In genomic region chr14:27022876-27023275, GRCm38 (mm10) we compare ENCODE assay signal across 10 mouse cellular contexts. TPM values are rescaled to one million over a fixed set of nuclear protein-coding genes. Genes with fewer than 3 reads are reported as not detected.
A peak's percentile ranks its signal among the peaks of the same experiment; 100 is the strongest.
DNase-seq lines count a peak whose midpoint lies in the region; ATAC-seq lines count a peak whose summit lies in the region.
"Had no signal": no experiment of that assay in that cellular context is flagged by ENCODE, and none has a peak within 500 bp of the region (broad histone marks: within the 10 kb centered on the region; RNA-seq: fewer than 3 reads in every experiment).

No protein-coding gene starts in this region.

- intact Hi-C loops in heart, postnatal 10 days (cut with DNase I), result loop anchor here (5.0 to 10.0 kb wide), 4 partner anchors 41 to 528 kb away; no protein-coding TSS in a partner anchor
- intact Hi-C loops in heart, postnatal 25 days (cut with DNase I), result loop anchor here (5.0 to 10.0 kb wide), 2 partner anchors 36 to 358 kb away; partner anchors contain the start of gene Pde12

- no peaks in the 10 kb centered on the region for H3K36me3 ChIP-seq in forebrain, embryonic 12.5 days (replicated peaks)
- H3K36me3 ChIP-seq: midbrain, embryonic 12.5 days had no signal

- DNase-seq in heart, postnatal 10 days, result peak; percentile 38 to 67
- DNase-seq in heart, postnatal 25 days (ENCODE audit: low spot score), result no peak
- peak; percentile 60 for DNase-seq in right cerebral cortex, postnatal 4 days
- DNase-seq in right cerebral cortex, postnatal 25 days, result no peak
- peak; percentile 27 for DNase-seq in brain, adult 2 months (ENCODE audit: low read depth, low spot score)
- DNase-seq in kidney, postnatal 25 days, result peak; percentile 67 to 82
- peak; percentile 64 for DNase-seq in retina, embryonic 14.5 days (ENCODE audit: low spot score)

- no peaks in the 10 kb centered on the region for H3K27me3 ChIP-seq in forebrain, embryonic 12.5 days
- H3K27me3 ChIP-seq: midbrain, embryonic 12.5 days had no signal

- no peak overlapping the region for H3K4me2 ChIP-seq in forebrain, embryonic 12.5 days
- H3K4me2 ChIP-seq: midbrain, embryonic 12.5 days had no signal

- H3K27ac ChIP-seq in forebrain, embryonic 12.5 days, result no peak overlapping the region
- H3K27ac ChIP-seq: midbrain, embryonic 12.5 days had no signal

- H3K9ac ChIP-seq in forebrain, embryonic 12.5 days, result no peak overlapping the region
- H3K9ac ChIP-seq: midbrain, embryonic 12.5 days had no signal

- H3K4me3 ChIP-seq in forebrain, embryonic 12.5 days (replicated peaks), result no peak overlapping the region
- H3K4me3 ChIP-seq: erythroblast, embryonic 14.5 days; midbrain, embryonic 12.5 days had no signal

- H3K4me1 ChIP-seq in forebrain, embryonic 12.5 days, result no peaks in the 10 kb centered on the region
- H3K4me1 ChIP-seq: midbrain, embryonic 12.5 days had no signal

- no peaks in the 10 kb centered on the region for H3K9me3 ChIP-seq in forebrain, embryonic 12.5 days
- H3K9me3 ChIP-seq: midbrain, embryonic 12.5 days had no signal

- no peak for ATAC-seq in forebrain, embryonic 12.5 days (ENCODE audit: low FRiP score)

- 47% methylated on average over 11 of the region's 11 CpGs for WGBS in forebrain, embryonic 12.5 days

RNA-seq across cellular contexts. Expression of gene Il17rd, which starts 15.9 kb away (rescaled TPM):
- total RNA-seq in heart, postnatal 10 days (2021), result 1 to 10 TPM; 7.7 to 7.9 TPM
- total RNA-seq in heart, postnatal 25 days (2021), result 1 to 10 TPM; 3.6 to 5.7 TPM
- 5.1 and 5.4 TPM in 2 replicates for polyA plus RNA-seq in forebrain, embryonic 12.5 days (2016; fragmentation: Nextera tagmentation; extraction: Ambion mirVana)

RNA-seq across cellular contexts. Expression of gene Hesx1, which starts 28.7 kb away (rescaled TPM):
- not detected for total RNA-seq in heart, postnatal 10 days (2021)
- not detected for total RNA-seq in heart, postnatal 25 days (2021)
- not detected in 2 replicates for polyA plus RNA-seq in forebrain, embryonic 12.5 days (2016; fragmentation: Nextera tagmentation; extraction: Ambion mirVana)
- polyA plus RNA-seq: midbrain, embryonic 12.5 days had no signal

RNA-seq across cellular contexts. Expression of gene Appl1, which starts 51.8 kb away (rescaled TPM):
- 10 to 100 TPM; 21.8 to 26.7 TPM for total RNA-seq in heart, postnatal 10 days (2021)
- total RNA-seq in heart, postnatal 25 days (2021), result 10 to 100 TPM; 18.4 to 19.4 TPM
- polyA plus RNA-seq in forebrain, embryonic 12.5 days (2016; fragmentation: Nextera tagmentation; extraction: Ambion mirVana), result 52.0 and 54.2 TPM in 2 replicates

Comparison
In these comparisons a context has a peak if more than half of its experiments do, and no peak if none do; other contexts are left out.
1. DNase-seq: peak in heart, postnatal 10 days (2 of 2), right cerebral cortex, postnatal 4 days (single experiment), brain, adult 2 months (single experiment), kidney, postnatal 25 days (2 of 2) and retina, embryonic 14.5 days (single experiment); none in heart, postnatal 25 days (single experiment) and right cerebral cortex, postnatal 25 days (single experiment).